Mouse (Mus musculus) brain, adult 2 months (tissue): Measurements from ENCODE around the gene Phb2.
"Not testable (repeated sequence)": the region's sequence is repeated elsewhere in the genome, so short reads cannot be mapped to it uniquely, and the experiment has no call there.

ENCODE experiments used
- DNase-seq: peaks from one replicate; pipeline ENCODE4 v3.0.0; 2011; ENCODE audit warnings: low read depth, low spot score

The Phb2 gene

GRCm38 (mm10) chr6:124711824-124712782 is at the start of gene Phb2, which contains the start of gene Emg1:
Phb2 (plus strand) TSS chr6:124712336.
Emg1 (minus strand) TSS chr6:124712178.
- DNase-seq, result peak; percentile 99

- DNase-seq, result peak; percentile 98
Observed at GRCm38 (mm10) chr6:124662477-124663423, 49.4 kb upstream of the Phb2 start, which contains the start of gene Lpcat3. Lpcat3 (plus strand) TSS chr6:124663027.

GRCm38 (mm10) chr6:124663424-124663795 is 48.7 kb upstream of the Phb2 start:
- DNase-seq, result no peak

- no peak for DNase-seq
Observed at GRCm38 (mm10) chr6:124664256-124664655, 47.9 kb upstream of the Phb2 start.

- no peak for DNase-seq
Observed at GRCm38 (mm10) chr6:124665011-124665410, 47.1 kb upstream of the Phb2 start.

- peak; percentile 93 for DNase-seq
Observed at GRCm38 (mm10) chr6:124669234-124669859, 42.8 kb upstream of the Phb2 start.

- DNase-seq, result peak; percentile 41
Observed at GRCm38 (mm10) chr6:124670281-124670900, 41.7 kb upstream of the Phb2 start.

- DNase-seq, result no peak
Observed at GRCm38 (mm10) chr6:124672100-124672499, 40.0 kb upstream of the Phb2 start.

- peak; percentile 87 for DNase-seq
Observed at GRCm38 (mm10) chr6:124673619-124674018, 38.5 kb upstream of the Phb2 start.

- no peak for DNase-seq
Observed at GRCm38 (mm10) chr6:124674591-124674990, 37.5 kb upstream of the Phb2 start.

GRCm38 (mm10) chr6:124676171-124676570 is 36.0 kb upstream of the Phb2 start:
- DNase-seq, result no peak

GRCm38 (mm10) chr6:124678769-124679168 is 33.4 kb upstream of the Phb2 start:
- no peak for DNase-seq

GRCm38 (mm10) chr6:124679486-124679885 is 32.6 kb upstream of the Phb2 start:
- peak; percentile 62 for DNase-seq

GRCm38 (mm10) chr6:124682291-124682690 is 29.8 kb upstream of the Phb2 start:
- DNase-seq, result not testable (repeated sequence)

GRCm38 (mm10) chr6:124683591-124684417 is 28.3 kb upstream of the Phb2 start:
- DNase-seq, result peak; percentile 78

- DNase-seq, result no peak
Observed at GRCm38 (mm10) chr6:124685606-124686386, 26.3 kb upstream of the Phb2 start.

- DNase-seq, result not testable (repeated sequence)
Observed at GRCm38 (mm10) chr6:124686644-124687043, 25.5 kb upstream of the Phb2 start.

GRCm38 (mm10) chr6:124688151-124688758 is 23.9 kb upstream of the Phb2 start:
- no peak for DNase-seq

- DNase-seq, result no peak
Observed at GRCm38 (mm10) chr6:124689011-124689410, 23.1 kb upstream of the Phb2 start.
